Mouse (Mus musculus) 416B (cell line): Measurements from ENCODE around the gene En1.

ENCODE experiments used
- DNase-seq: peaks from one replicate; pipeline ENCODE4 v3.0.0; 2011; ENCODE audit warnings: low read depth

Gene En1

DNA sequence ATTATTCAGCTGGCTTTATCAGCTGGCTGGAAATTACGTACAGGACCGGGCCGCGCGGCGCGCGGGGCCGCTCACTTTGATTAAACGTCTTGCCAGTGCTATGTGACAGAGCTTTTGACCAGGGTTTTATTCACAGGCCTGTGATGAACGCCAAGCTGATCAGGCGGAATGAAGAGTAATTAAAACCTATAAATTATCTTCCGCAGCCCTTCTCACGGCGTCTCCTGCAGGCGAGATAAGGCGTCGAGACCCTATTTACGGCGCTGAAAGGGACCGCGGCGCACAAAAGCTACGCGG, 2.1 kb upstream of the En1 start:
- DNase-seq: no peak

GRCm38 (mm10) chr1:120600516-120601252, 1.5 kb upstream of the En1 start:
- DNase-seq: no peak

DNA sequence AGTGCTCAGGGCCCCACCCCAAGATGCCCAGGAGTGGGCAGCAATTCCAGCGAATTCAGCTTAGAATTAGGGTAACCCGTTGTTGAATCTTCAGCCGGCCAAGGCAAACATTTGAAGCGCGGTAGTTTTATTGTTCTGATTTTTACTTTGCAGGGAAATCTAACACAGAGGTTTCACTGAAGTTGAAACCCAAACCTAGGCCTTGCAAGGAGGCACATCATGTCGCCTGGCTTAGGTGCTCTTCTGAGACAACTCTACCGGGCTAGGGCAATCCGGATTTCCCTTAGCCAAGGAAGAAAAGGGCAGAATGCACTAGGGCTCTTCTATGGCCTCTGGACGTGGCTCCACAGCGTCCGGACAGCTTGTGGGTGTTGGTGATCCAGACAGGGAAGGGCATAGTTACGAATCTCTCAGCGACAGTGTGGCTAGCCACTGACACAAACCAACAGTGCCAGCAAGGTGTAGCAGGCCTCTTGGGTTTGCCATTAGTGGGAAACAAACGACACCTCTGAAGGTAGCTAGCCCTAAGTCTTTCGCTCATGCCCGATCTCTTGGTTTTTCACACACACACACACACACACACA, 873 bp upstream of the En1 start:
- no peak for DNase-seq

GRCm38 (mm10) chr1:120602876-120603655, 848 bp downstream of the En1 start:
- no peak for DNase-seq

DNA sequence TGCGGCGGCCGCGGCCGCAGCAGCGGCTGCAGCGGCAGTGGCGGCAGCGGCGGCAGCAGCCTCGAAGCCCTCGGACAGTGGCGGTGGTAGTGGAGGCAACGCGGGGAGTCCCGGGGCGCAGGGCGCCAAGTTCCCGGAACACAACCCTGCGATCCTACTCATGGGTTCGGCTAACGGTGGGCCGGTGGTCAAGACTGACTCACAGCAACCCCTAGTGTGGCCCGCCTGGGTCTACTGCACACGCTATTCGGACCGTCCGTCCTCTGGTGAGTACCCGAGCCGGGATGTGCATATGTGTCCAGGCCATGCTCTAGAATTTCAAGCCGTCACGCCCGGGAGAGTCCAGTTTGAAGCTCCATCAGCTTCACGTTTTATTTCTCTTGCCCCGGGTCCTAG, 1.4 kb downstream of the En1 start:
- DNase-seq: no peak

DNA sequence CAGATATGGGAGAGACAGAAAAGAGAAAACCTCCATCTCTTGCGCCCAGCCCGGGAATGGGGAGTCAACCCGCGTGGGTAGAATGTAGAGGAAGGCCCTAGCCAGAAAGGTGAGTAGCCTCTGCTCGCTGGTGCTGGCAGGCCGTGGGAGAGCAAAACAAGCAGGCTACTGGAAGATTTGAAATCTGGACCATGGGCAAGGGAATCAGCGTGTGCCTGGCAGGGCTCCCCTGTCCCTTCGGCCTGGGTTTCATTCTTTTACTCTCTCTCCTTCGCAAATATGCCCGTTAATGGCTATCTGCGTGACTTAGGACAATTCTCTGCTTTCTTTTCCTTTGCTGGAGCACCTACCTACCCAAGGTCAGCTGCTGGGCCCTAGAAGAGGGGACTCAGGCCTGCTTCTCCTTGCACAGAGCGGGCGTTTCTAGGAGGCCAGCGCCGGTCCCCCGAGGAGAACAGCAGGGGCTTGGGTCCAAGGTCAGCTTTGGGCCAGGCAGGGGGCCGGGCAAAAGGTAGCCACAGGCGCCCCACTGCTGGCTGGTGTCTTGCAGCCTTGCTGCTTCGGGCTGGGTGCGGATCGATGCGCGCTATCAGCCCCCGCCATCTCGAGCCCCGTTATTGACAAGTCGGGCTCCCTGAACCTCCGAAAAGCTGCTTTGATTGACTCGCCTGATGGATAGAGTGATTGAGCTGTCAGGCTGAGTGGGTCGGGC, 2.4 kb downstream of the En1 start:
- no peak for DNase-seq

DNA sequence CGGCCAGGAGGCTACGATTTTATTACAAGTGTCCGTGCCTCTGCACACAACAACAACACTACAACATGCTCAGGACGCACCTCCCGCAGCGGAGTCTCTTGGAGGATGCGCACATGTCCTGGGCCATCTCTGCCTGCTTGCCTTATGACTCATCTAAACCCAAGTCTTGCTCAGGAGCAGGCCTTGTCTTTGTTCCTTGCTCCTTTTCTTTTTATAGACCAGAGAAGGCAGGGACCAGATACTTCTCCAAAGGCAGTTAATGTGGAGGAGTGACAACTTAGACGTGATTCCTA, 2.9 kb downstream of the En1 start:
- DNase-seq: no peak

DNA sequence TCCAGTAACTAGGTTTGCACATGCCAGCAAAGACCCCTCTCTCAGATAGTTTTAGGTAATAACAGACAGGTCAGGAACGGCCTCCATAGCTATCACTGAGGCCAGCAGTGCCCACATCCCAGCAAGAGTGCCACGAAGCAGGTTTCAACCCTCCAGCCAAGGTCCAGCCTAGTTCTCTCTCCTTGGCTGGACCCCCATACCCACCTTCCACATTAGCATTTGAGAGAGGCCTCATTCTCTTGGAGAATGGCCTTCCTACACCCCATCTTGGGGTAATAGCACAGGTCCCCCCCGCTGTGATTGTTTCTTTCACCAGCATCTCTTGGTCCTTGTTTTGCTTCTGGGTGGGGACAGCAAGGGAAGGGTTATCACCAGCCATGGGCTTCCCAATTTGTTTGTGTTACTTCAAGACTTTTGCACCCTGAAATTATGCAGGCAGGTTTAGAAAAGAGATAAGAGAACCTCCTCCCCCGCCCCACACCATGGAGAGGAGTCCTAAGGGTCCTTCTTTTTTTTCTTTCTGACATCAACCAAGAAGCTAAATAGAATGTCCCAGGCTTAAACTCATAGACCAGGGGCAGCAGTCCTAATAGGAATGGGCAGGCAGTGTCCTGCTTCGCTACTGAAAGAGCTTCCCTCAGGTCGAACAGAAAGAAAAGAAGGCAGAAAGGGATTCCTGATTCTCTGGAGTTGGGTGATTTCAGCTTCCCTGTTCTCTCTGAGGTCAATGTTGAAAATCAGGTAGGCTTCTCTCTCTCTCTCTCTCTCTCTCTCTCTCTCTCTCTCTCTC, 3.5 kb downstream of the En1 start:
- DNase-seq: no peak

- no peak for DNase-seq
These were observed 4.7 kb downstream of the En1 start for GRCm38 (mm10) chr1:120606641-120607575.

DNA sequence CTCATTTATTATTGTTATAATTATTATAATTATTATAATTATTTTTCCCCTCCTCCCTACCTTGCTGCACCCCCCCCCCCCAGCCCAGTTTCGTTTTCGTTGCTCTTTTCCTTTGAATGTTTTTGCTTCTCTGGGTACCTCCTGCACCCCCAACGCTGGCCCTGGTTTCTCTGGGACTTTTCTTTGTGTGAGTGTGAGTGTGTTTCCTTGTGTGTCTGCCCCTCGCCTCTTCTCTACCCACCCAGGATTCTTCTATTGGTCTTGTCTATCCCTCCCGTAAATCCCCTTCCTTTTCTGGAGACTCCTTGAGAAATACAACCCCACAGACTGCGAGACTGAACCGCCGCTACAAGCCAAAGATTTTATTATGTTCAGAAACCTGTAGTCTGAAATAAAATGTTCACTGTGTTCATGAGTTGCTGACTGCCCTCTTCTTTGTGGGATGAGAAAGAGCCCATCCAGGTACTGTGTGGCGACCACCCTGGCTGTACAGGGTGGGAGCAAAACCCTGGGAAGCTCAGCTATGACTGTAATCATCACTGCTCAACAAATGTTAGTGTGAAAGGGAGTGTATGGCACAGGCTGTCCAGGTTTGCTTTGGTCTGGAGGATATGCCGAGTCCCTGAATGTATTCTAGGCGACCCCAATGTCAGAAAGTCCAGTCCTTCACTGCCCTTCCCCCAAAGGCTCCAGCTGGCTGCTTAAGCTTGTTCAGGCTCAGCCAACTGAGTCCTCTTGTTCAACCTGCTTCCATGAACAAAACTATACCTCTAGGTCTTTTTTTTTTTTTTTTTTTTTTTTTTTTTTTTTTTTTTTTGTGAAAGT, 5.6 kb downstream of the En1 start:
- DNase-seq: no peak

DNA sequence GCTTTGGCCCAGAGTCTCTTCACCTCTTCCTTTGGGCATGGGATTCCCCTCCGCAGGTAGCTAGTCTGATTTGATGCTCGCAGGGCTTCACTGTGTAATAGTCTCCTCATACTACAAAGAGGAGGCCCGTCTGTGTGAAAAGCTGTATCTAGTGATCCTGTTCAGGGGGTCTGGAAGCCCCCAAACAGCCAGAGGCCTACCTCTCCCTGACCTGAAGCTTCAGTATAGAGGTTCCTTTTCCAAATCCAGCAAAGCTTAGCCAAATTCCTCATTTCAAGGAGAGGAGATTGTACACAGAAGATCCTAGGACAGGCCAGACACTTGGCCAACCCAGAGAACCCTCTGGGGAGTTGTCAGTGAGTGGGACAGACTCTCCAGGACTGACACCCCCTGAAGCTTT, 6.2 kb downstream of the En1 start:
- no peak for DNase-seq

DNA sequence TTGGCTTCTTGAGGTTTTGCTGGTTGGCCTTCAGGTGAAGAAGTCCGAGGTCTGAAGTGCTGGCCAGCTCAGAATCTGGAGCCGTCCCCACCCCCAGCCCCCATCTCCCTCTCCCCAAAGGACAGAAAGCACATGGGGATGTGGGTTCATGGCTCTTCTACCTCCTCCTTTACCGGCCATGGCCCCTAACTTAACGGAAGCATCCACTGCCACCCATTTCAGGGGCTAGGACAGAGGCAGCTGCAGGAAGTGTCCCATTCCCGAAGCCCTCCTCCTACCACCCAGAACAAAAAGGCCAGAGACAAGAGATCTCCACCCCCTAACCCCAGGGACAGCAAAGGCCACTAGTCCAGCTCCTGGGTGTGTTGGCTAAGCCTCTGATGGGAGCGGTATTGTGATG, 7.4 kb downstream of the En1 start:
- no peak for DNase-seq

DNA sequence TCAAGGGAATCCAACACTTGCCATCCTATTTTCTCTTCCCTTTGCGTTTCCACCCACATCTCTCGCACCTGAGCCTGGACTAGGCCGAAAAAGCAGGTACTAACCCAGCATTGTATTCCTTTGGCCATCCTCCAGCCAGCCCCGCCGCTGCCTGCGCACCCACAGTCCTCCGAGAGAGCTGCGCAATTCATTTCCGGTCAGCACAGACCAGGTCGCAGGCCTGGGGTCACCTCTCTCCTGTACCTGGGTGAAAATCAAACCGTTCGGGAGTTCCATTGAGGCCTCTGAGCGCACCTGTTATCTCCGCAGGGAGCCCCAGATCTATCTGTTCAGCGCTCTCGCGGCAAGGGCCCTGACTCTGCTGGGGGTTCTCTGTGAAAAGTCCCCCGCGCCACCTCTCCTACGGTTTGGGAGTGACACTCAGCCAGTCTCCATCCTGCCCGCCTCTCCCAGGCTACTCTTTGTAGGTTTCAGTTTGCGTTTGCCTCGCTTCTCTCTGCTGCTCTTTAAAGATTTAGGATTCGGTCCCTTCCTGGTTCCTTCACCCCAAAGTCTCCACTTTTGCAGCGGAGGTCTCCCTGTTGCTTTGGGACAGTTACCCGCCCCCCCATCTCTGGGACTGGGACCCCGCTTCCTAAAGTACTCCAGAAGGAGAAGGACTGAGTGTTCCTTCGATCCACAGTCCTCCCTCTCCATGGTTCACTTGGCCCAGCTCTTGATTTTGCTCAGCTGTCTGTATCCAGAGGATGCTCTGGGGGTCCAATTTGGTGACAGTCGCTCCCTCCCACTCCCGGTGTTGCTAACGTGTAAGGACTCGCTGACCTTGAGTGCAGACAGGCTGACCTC, 11.5 kb downstream of the En1 start:
- no peak for DNase-seq

- no peak for DNase-seq
These were observed 12.3 kb downstream of the En1 start for GRCm38 (mm10) chr1:120614307-120615100.

DNA sequence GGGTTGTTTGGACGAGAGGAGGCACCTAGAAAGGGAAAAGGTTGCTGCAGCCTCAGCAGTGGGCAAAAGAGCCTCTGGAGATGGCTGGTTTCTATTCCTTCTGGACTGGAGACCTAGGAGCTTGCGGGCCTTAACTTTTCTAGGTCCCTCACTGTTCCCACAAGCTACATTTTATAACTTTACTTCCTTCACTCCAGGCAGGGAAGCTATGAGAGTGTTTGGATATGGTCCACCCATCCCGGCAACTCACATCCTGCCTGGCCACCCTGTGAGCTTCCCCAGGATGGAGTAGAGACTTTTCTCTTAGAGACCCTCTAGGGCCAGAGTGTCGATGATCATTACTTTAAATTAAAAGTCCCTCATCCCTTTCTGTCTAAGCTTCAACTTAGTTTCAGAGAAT, 13.3 kb downstream of the En1 start:
- no peak for DNase-seq

GRCm38 (mm10) chr1:120615927-120616326, 13.7 kb downstream of the En1 start:
- no peak for DNase-seq

GRCm38 (mm10) chr1:120621383-120621782, 19.2 kb downstream of the En1 start:
- DNase-seq: no peak

DNA sequence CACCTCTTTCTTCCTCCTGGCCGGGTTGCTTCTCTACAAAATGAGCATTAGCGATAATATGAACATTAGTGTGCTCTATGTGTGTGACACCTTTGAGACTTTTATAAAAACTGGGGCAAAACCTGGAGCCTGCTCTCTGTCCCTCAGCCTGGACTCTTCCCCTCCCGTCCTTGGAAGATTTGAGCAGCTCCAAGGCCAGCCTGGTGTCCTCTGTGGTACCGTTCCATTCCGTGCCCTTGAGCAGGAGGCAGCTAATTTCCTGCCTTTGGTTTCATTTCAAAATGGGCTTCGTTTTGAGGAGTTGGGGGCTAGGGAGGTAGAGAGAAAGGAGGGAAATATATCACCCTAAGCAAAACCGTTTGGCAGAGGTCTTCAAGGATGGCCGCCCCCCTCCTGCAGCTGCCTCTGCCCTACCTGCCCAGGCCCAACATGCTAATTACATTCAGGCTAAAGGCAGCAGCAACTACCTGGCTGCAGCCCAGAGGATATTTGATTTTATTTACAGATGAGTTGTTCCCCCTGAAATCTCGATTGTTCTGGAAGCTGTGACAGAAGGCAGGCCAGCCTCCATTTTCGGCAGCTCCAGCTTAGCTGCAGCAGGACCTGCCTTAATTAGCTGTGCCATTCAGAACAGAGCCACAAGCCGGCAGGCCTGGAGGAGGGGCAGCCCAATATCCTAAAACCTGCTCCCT, 24.9 kb downstream of the En1 start:
- no peak for DNase-seq
